Mouse (Mus musculus): ENCODE results near the gene Pip5kl1.

DNA sequence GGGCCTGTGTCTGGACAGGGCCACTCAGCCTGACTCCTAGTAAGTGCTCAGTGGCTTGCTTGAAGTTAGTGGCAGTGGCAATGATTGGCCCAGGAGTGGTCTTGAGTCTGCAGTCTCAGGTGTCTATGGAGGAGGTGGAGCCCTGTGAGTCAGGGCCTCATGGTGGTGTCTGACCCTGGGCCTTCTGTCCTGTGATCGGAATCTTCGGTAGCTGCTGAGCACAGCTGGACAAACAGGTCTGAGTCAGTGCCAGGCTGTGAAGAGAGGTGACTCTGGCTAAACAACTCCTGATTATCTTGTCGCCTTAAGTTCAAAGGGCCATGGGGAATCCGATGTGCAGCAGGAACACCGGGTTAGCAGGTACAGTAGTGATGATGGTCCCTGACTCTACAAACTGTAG lies 27.2 kb upstream of the Pip5kl1 start:
- TF ChIP-seq GATA1 (IDR thresholded peaks at IDR 0.05; ENCODE audit: low read length) (no peak), TAL1 (IDR thresholded peaks at IDR 0.05; ENCODE audit: low read length) (no peak)
